Mouse (Mus musculus): ENCODE data around the gene Magi2. TPM values are rescaled to one million over a fixed set of nuclear protein-coding genes. Genes with fewer than 3 reads are reported as not detected.

The Magi2 gene
- polyA plus RNA-seq, 1 experiment from 2014 or later: 2.4 TPM

DNA sequence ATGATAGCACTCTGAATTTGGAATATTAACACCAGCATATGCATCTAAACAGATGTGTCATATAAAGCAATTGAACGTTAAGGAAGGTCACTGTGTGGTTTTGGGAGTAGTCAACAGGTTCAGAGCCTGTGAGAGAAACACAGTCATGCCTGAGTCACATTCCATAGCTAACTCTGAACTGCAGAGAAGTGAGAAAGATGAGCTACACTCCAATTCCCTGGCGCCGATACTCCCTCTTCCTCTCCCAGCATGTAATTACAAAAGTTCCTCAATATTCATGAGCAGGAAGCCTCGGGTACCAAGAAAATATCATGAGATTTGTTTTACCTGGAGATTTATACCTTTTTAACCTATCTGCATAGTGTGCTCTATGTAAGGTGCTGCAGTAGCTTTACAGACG is 380.9 kb downstream of the Magi2 start:
- TF ChIP-seq CTCF (IDR thresholded peaks at IDR 0.05): no peak
- CTCF ChIA-PET: interaction anchor here (0.8 kb wide), 1 partner anchor 9 kb away, joined by 3 read pairs; no protein-coding TSS in a partner anchor
- peaks cover 16% of the 10 kb centered on the region for H3K27me3 ChIP-seq
- DNase-seq (ENCODE audit: low read depth, low spot score) (no peak), ATAC-seq (no peak)
- POLR2A ChIA-PET: no interaction called here
- in situ Hi-C loops (cut with MboI; ENCODE audit: low pct_unique_long_range_greater_than_20kb): no loop called here

- TF ChIP-seq CTCF (IDR thresholded peaks at IDR 0.05): no peak
- POLR2A ChIA-PET: no interaction called here
- peaks cover 13% of the 10 kb centered on the region for H3K27me3 ChIP-seq
- in situ Hi-C loops (cut with MboI; ENCODE audit: low pct_unique_long_range_greater_than_20kb): no loop called here
- DNase-seq (ENCODE audit: low read depth, low spot score): no peak
- ATAC-seq: no peak
- CTCF ChIA-PET: no interaction called here
These were observed 385.0 kb downstream of the Magi2 start for GRCm38 (mm10) chr5:19611788-19612187.

DNA sequence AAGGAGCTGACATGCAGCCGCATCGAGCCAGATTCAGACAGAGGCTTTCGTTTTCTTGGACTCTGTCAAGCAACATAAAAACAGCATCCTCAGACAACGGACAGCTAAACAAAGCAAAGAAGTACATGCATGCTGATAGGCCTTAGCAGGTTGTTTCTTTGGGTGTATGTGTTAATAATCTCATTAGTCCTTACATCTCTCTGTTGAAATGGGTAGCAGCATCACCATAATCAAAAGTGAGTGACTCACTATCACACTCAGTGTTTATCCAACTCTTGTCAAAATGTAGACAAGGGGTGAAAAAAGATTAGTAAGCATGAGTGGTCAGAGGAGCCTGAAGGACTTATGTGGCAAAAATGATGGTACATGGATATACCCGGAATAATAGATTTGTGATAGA is 394.8 kb downstream of the Magi2 start:
- ATAC-seq: no peak
- in situ Hi-C loops (cut with MboI; ENCODE audit: low pct_unique_long_range_greater_than_20kb): no loop called here
- H3K27me3 ChIP-seq: peaks cover 5% of the 10 kb centered on the region
- TF ChIP-seq CTCF (IDR thresholded peaks at IDR 0.05): no peak
- ChIA-PET CTCF (no interaction called here), POLR2A (no interaction called here)
- DNase-seq (ENCODE audit: low read depth, low spot score): no peak

DNA sequence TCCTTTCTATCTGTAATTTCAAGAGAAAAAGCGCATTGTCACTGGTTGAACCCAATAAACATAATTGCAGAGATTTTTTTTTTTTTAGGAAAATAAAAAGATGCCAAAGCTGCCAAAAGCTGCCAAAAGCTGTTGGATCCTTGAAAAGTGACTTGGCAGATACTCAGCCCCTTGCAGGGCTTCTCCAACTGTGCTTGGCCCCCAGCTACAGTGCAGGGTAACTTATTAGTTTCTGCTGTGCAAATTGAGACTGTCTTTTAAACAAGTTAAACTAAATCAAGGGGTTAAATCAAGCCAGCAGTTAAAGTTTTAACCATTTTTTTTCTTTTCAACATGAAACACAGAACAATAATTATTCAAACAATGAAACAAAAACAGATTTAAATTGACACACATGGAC is 407.1 kb downstream of the Magi2 start:
- ChIA-PET POLR2A (no interaction called here), CTCF (no interaction called here)
- ATAC-seq: no peak
- no peak for DNase-seq (ENCODE audit: low read depth, low spot score)
- H3K27me3 ChIP-seq: no peaks in the 10 kb centered on the region
- TF ChIP-seq CTCF (IDR thresholded peaks at IDR 0.05): no peak
- in situ Hi-C loops (cut with MboI; ENCODE audit: low pct_unique_long_range_greater_than_20kb): no loop called here

GRCm38 (mm10) chr5:19637789-19638188 is 411.0 kb downstream of the Magi2 start:
- H3K27me3 ChIP-seq: no peaks in the 10 kb centered on the region
- POLR2A ChIA-PET: no interaction called here
- in situ Hi-C loops (cut with MboI; ENCODE audit: low pct_unique_long_range_greater_than_20kb): no loop called here
- DNase-seq (ENCODE audit: low read depth, low spot score): no peak
- no peak for TF ChIP-seq CTCF (IDR thresholded peaks at IDR 0.05)
- CTCF ChIA-PET: no interaction called here
- no peak for ATAC-seq

- CTCF ChIA-PET: no interaction called here
- TF ChIP-seq CTCF (IDR thresholded peaks at IDR 0.05): no peak
- no peaks in the 10 kb centered on the region for H3K27me3 ChIP-seq
- in situ Hi-C loops (cut with MboI; ENCODE audit: low pct_unique_long_range_greater_than_20kb): no loop called here
- ATAC-seq (no peak), DNase-seq (ENCODE audit: low read depth, low spot score) (no peak)
- POLR2A ChIA-PET: no interaction called here
These were observed 429.1 kb downstream of the Magi2 start for GRCm38 (mm10) chr5:19655986-19656385.

DNA sequence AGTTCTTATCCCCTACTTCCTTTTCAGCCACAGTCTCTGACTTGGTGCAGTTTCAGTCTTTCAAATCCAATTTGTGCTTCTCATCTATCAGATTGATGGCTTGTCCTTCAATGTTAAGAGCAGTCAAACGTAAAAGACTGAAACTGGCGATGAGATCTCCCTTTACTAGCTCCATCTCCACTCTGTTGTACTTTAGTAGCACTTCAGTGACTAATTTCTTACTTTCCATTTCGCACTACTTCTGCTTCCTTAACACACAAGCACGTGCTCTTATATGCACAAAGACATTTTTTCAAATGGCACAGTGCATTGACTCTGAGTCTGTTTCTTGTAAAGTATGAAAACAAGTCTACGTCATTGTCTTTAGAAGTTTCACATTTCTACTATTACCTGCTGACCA is 439.6 kb downstream of the Magi2 start:
- CTCF ChIA-PET: no interaction called here
- POLR2A ChIA-PET: no interaction called here
- no peak for DNase-seq (ENCODE audit: low read depth, low spot score)
- peaks cover 9% of the 10 kb centered on the region for H3K27me3 ChIP-seq
- in situ Hi-C loops (cut with MboI; ENCODE audit: low pct_unique_long_range_greater_than_20kb): no loop called here
- TF ChIP-seq CTCF (IDR thresholded peaks at IDR 0.05): no peak
- ATAC-seq: no peak

- in situ Hi-C loops (cut with MboI; ENCODE audit: low pct_unique_long_range_greater_than_20kb): no loop called here
- CTCF ChIA-PET: no interaction called here
- ATAC-seq (no peak), DNase-seq (ENCODE audit: low read depth, low spot score) (no peak)
- POLR2A ChIA-PET: no interaction called here
- no peaks in the 10 kb centered on the region for H3K27me3 ChIP-seq
- no peak for TF ChIP-seq CTCF (IDR thresholded peaks at IDR 0.05)
These were observed 490.5 kb downstream of the Magi2 start for GRCm38 (mm10) chr5:19717296-19717695.

DNA sequence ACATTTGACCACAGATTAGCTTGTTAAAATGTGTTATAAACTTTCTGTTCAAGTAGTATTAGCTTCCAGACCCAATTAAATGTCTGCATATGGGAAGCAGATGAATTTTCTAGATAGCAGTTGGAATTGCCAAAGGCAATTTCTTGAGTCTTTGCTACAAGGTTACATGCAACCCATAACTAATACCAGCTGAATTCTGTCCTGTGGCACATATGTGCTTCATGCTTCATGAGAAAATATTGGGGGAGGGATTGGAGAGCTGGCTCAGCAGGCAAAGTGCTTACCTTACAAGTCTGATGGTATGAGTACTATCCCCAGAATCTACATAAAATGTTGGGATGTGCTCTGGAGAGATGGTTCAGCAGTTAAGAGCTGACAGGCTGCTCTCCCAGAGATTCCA is 499.4 kb downstream of the Magi2 start:
- CTCF ChIA-PET: interaction anchor here (1.2 kb wide), 1 partner anchor 19 kb away, joined by 4 read pairs; no protein-coding TSS in a partner anchor
- POLR2A ChIA-PET: no interaction called here
- no peak for TF ChIP-seq CTCF (IDR thresholded peaks at IDR 0.05)
- in situ Hi-C loops (cut with MboI; ENCODE audit: low pct_unique_long_range_greater_than_20kb): no loop called here
- peaks cover 4% of the 10 kb centered on the region for H3K27me3 ChIP-seq
- ATAC-seq: no peak
- DNase-seq (ENCODE audit: low read depth, low spot score): no peak

- no peak for TF ChIP-seq CTCF (IDR thresholded peaks at IDR 0.05)
- H3K27me3 ChIP-seq: peaks cover 15% of the 10 kb centered on the region
- in situ Hi-C loops (cut with MboI; ENCODE audit: low pct_unique_long_range_greater_than_20kb): no loop called here
- ChIA-PET POLR2A (interaction anchor here (0.6 kb wide), 1 partner anchor 36 kb away, joined by 3 read pairs; no protein-coding TSS in a partner anchor), CTCF (interaction anchor here (0.8 to 1.4 kb wide), 2 partner anchors 19 to 31 kb away, joined by 3 to 4 read pairs; no protein-coding TSS in a partner anchor)
- ATAC-seq (no peak), DNase-seq (ENCODE audit: low read depth, low spot score) (no peak)
These were observed 518.5 kb downstream of the Magi2 start for GRCm38 (mm10) chr5:19745376-19745775.

GRCm38 (mm10) chr5:19745916-19746315 is 519.1 kb downstream of the Magi2 start:
- no peak for TF ChIP-seq CTCF (IDR thresholded peaks at IDR 0.05)
- ATAC-seq (no peak), DNase-seq (ENCODE audit: low read depth, low spot score) (no peak)
- ChIA-PET POLR2A (interaction anchor here (0.6 kb wide), 1 partner anchor 35 kb away, joined by 3 read pairs; no protein-coding TSS in a partner anchor), CTCF (interaction anchor here (0.8 to 1.4 kb wide), 2 partner anchors 19 to 31 kb away, joined by 3 to 4 read pairs; no protein-coding TSS in a partner anchor)
- in situ Hi-C loops (cut with MboI; ENCODE audit: low pct_unique_long_range_greater_than_20kb): no loop called here
- H3K27me3 ChIP-seq: peaks cover 15% of the 10 kb centered on the region

DNA sequence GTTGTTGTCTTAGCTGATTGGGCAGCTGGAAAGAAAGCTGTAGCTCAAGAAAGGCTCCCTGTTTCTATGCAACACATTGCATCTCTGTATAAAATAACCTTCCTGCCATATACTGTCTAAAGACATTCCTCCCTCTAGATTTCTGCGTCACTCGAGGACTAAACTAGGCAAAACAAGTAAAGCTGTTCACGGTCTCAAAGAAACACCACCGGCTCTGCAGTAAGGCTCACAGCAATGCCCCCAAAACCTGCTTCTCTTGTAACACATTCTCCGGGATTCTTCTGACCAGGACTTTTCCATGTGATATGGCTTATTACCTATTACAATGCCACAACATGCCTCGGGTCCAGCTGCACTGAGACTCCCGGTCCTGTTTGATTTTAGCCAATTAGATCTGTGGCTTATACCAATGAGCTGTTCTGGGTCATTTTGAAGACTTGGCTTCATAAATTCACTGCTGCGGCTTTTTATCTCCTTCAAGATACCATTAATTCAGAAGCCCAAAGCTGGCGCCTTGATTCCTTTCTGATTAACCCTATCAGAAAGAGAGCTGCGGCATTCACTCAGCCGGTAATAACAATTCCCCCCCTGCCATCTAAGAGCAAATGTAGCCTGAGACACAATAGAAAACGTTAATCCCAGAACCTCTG is 520.2 kb downstream of the Magi2 start:
- ATAC-seq (no peak), DNase-seq (ENCODE audit: low read depth, low spot score) (no peak)
- in situ Hi-C loops (cut with MboI; ENCODE audit: low pct_unique_long_range_greater_than_20kb): no loop called here
- no peak for TF ChIP-seq CTCF (IDR thresholded peaks at IDR 0.05)
- peaks cover 15% of the 10 kb centered on the region for H3K27me3 ChIP-seq
- ChIA-PET CTCF (no interaction called here), POLR2A (no interaction called here)

Data from Patski (cell line).